Mouse (Mus musculus): ENCODE measurements around the gene Adamts7. TPM values are rescaled to one million over a fixed set of nuclear protein-coding genes. Genes with fewer than 3 reads are reported as not detected.

The Adamts7 gene
- total RNA-seq, 2 experiments from 2014 or later, result 8.4 to 10.7 TPM

- DNase-seq, result peak; percentile 36
Observed at GRCm38 (mm10) chr9:90146869-90147268, 16.0 kb upstream of the Adamts7 start.

GRCm38 (mm10) chr9:90162243-90162925 lies 485 bp upstream of the Adamts7 start:
- DNase-seq, result peak; percentile 82

- peak; percentile 78 for DNase-seq
Observed at GRCm38 (mm10) chr9:90163749-90164095, 853 bp downstream of the Adamts7 start.

- no peak for DNase-seq
Observed at GRCm38 (mm10) chr9:90164670-90165453, 2.0 kb downstream of the Adamts7 start.

GRCm38 (mm10) chr9:90165590-90165989 lies 2.7 kb downstream of the Adamts7 start:
- DNase-seq, result no peak

- peak; percentile 28 for DNase-seq
Observed at GRCm38 (mm10) chr9:90166615-90167014, 3.7 kb downstream of the Adamts7 start.

GRCm38 (mm10) chr9:90169965-90170364 lies 7.1 kb downstream of the Adamts7 start:
- DNase-seq, result no peak

GRCm38 (mm10) chr9:90171421-90171820 lies 8.6 kb downstream of the Adamts7 start:
- no peak for DNase-seq

GRCm38 (mm10) chr9:90172528-90173321 lies 9.9 kb downstream of the Adamts7 start:
- no peak for DNase-seq

- DNase-seq, result no peak
Observed at GRCm38 (mm10) chr9:90173330-90173729, 10.5 kb downstream of the Adamts7 start.

GRCm38 (mm10) chr9:90179409-90179808 lies 16.5 kb downstream of the Adamts7 start:
- DNase-seq, result no peak

- no peak for DNase-seq
Observed at GRCm38 (mm10) chr9:90181656-90182388, 19.0 kb downstream of the Adamts7 start.

- no peak for DNase-seq
Observed at GRCm38 (mm10) chr9:90182636-90183421, 20.0 kb downstream of the Adamts7 start.

GRCm38 (mm10) chr9:90183550-90183949 lies 20.7 kb downstream of the Adamts7 start:
- no peak for DNase-seq

GRCm38 (mm10) chr9:90184116-90184515 lies 21.2 kb downstream of the Adamts7 start:
- peak; percentile 81 for DNase-seq

GRCm38 (mm10) chr9:90185356-90185910 lies 22.6 kb downstream of the Adamts7 start:
- DNase-seq, result no peak

- DNase-seq, result no peak
Observed at GRCm38 (mm10) chr9:90188893-90189292, 26.0 kb downstream of the Adamts7 start.

GRCm38 (mm10) chr9:90189391-90189790 lies 26.5 kb downstream of the Adamts7 start:
- DNase-seq, result no peak

GRCm38 (mm10) chr9:90195000-90195399 lies 32.1 kb downstream of the Adamts7 start:
- DNase-seq, result no peak

GRCm38 (mm10) chr9:90196262-90196661 lies 33.4 kb downstream of the Adamts7 start:
- no peak for DNase-seq

GRCm38 (mm10) chr9:90197116-90197665 lies 34.3 kb downstream of the Adamts7 start:
- DNase-seq, result peak; percentile 61

All from adrenal gland, postnatal 10 days (tissue).